Mouse (Mus musculus) hindbrain, postnatal 0 days (tissue): Measurements from ENCODE around the gene Cavin4. TPM values are rescaled to one million over a fixed set of nuclear protein-coding genes. Genes with fewer than 3 reads are reported as not detected.
A peak's percentile ranks its signal among the peaks of the same experiment; 100 is the strongest.

Experiments
- ATAC-seq: fragments of 200-750 bp; cut with Nextera tagmentation; 2 replicates; pipeline ENCODE4 v1.8.0; 2017; ENCODE audit warnings: mild to moderate bottlenecking, moderate TSS enrichment, moderate library complexity
- DNase-seq: peaks from one replicate; pipeline ENCODE4 v3.0.0-alpha.2; 2015; ENCODE audit warnings: low spot score
- H3K27ac ChIP-seq: fragments of 300-500 bp; sonication (generic); 2 replicates; pipeline ENCODE4 v1.5.1; 2014; ENCODE audit warnings: mild to moderate bottlenecking
- H3K27me3 ChIP-seq: fragments of 300-500 bp; sonication (generic); 2 replicates; pipeline ENCODE4 v1.6.1; 2014; ENCODE audit warnings: low read length, mixed read lengths; ENCODE audit not compliant: insufficient read depth
- H3K36me3 ChIP-seq: fragments of 300-500 bp; sonication (generic); 2 replicates; pipeline ENCODE4 v1.6.1; 2014; ENCODE audit warnings: low read length, mixed read lengths; ENCODE audit not compliant: insufficient read depth
- H3K4me1 ChIP-seq: fragments of 300-500 bp; sonication (generic); 2 replicates; pipeline ENCODE4 v1.6.1; 2014; ENCODE audit warnings: antibody characterized with exemption, low read length, mixed read lengths; ENCODE audit not compliant: insufficient read depth
- H3K4me2 ChIP-seq: fragments of 300-500 bp; sonication (generic); 2 replicates; pipeline ENCODE4 v1.6.1; 2014; ENCODE audit warnings: low read depth, mild to moderate bottlenecking, low read length, moderate library complexity, mixed read lengths
- H3K4me3 ChIP-seq: fragments of 300-500 bp; sonication (generic); 2 replicates; pipeline ENCODE4 v1.5.1; 2014; ENCODE audit warnings: low read length
- H3K9ac ChIP-seq: fragments of 300-500 bp; sonication (generic); replicated peaks from 2 replicates; pipeline ENCODE4 v1.6.1; 2014; ENCODE audit warnings: mild to moderate bottlenecking, low read length, moderate library complexity, mixed read lengths
- H3K9me3 ChIP-seq: fragments of 300-500 bp; sonication (generic); 2 replicates; pipeline ENCODE4 v1.6.1; 2016; ENCODE audit warnings: low read length, mixed read lengths
- CTCF ChIP-seq: IDR thresholded peaks from 2 replicates; pipeline ENCODE4 v1.5.1; 2016; ENCODE audit warnings: antibody characterized with exemption, control low read depth, low read depth
- WGBS: fragments of 180-500 bp; shearing (Covaris S2); extraction: QIAGEN DNeasy Blood & Tissue Kit; methylation state at CpG from one replicate; pipeline ENCODE4 v1.1.7; 2014; 5-methylcytosine and 5-hydroxymethylcytosine counted together
- polyA plus RNA-seq: library from polyadenylated mRNA; unstranded; fragments of >200 nt; fragmentation: Nextera tagmentation; extraction: Ambion mirVana; gene quantifications from 2 replicates; pipeline ENCODE4 v1.2.1, GENCODE M21; 2015
- total RNA-seq: library from RNA; depleted of rRNA; stranded (reverse); fragments of >200 nt; gene quantifications from 2 replicates; pipeline ENCODE4 v1.2.3, GENCODE M21; 2014

The Cavin4 gene
- total and polyA plus RNA-seq, 2 experiments from 2014 or later: 0.42 to 0.95 TPM

DNA sequence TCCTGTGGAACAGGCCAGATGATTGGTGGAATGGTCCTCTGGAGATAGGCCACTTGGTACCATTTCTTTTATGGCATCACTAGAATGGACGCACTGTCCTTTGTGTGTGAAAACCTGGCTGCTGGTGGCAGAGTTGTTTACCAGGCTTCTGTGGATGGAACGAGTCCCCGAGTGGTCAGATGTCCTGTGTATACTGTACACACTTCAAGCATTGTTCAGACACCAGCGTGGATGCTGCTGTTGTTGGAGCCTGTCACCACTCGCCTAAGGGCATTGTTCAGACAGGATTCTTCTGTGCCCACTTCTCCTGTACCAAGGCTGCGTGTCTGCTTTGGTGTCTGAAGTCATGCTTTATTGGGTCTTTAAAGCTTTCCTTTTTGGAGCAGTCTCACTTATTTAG is 19.5 kb upstream of the Cavin4 start:
- Histone ChIP-seq H3K9ac (no peak overlapping the region), H3K36me3 (peaks cover 10% of the 10 kb centered on the region; the same call in 1 of the 2 replicates), H3K4me3 (no peak overlapping the region), H3K4me1 (no peaks in the 10 kb centered on the region), H3K27ac (no peak overlapping the region), H3K27me3 (no peaks in the 10 kb centered on the region), H3K4me2 (no peak overlapping the region), H3K9me3 (no peaks in the 10 kb centered on the region)
- DNase-seq: no peak
- ATAC-seq: no peak
- WGBS: 81% methylated on average over 6 of the region's 6 CpGs
- TF ChIP-seq CTCF: no peak

- no peak for DNase-seq
- WGBS: 89% methylated on average over 5 of the region's 5 CpGs
- TF ChIP-seq CTCF: no peak
These were observed 17.2 kb upstream of the Cavin4 start for GRCm38 (mm10) chr4:48646143-48646542.

GRCm38 (mm10) chr4:48650617-48651360 is 12.5 kb upstream of the Cavin4 start:
- no peak for TF ChIP-seq CTCF
- Histone ChIP-seq H3K4me1 (no peaks in the 10 kb centered on the region), H3K9me3 (no peaks in the 10 kb centered on the region), H3K27me3 (no peaks in the 10 kb centered on the region), H3K4me3 (no peak overlapping the region), H3K36me3 (peaks cover 31% of the 10 kb centered on the region; the same call in 1 of the 2 replicates), H3K9ac (no peak overlapping the region), H3K4me2 (no peak overlapping the region), H3K27ac (no peak overlapping the region)
- ATAC-seq (no peak), DNase-seq (no peak)
- 86% methylated on average over 10 of the region's 10 CpGs for WGBS

More at GRCm38 (mm10) chr4:48646143-48646542, 17.2 kb upstream of the Cavin4 start:
- no peak for ATAC-seq
- Histone ChIP-seq H3K27me3 (no peaks in the 10 kb centered on the region), H3K4me3 (no peak overlapping the region), H3K9ac (no peak overlapping the region), H3K27ac (no peak overlapping the region), H3K36me3 (peaks cover 12% of the 10 kb centered on the region; the same call in 1 of the 2 replicates), H3K4me1 (no peaks in the 10 kb centered on the region), H3K9me3 (no peaks in the 10 kb centered on the region), H3K4me2 (no peak overlapping the region)

- ATAC-seq: no peak
- no peaks in the 10 kb centered on the region for H3K27me3 ChIP-seq
- no peak overlapping the region for H3K4me2 ChIP-seq
- no peaks in the 10 kb centered on the region for H3K4me1 ChIP-seq
- TF ChIP-seq CTCF: no peak
- H3K9ac ChIP-seq: no peak overlapping the region
- no peak overlapping the region for H3K4me3 ChIP-seq
- no peak for DNase-seq
- 64% methylated on average over 4 of the region's 4 CpGs for WGBS
- H3K9me3 ChIP-seq: no peaks in the 10 kb centered on the region
- no peak overlapping the region for H3K27ac ChIP-seq
- H3K36me3 ChIP-seq: peaks cover 30% of the 10 kb centered on the region
These were observed 9.2 kb upstream of the Cavin4 start for GRCm38 (mm10) chr4:48654118-48654517.

DNA sequence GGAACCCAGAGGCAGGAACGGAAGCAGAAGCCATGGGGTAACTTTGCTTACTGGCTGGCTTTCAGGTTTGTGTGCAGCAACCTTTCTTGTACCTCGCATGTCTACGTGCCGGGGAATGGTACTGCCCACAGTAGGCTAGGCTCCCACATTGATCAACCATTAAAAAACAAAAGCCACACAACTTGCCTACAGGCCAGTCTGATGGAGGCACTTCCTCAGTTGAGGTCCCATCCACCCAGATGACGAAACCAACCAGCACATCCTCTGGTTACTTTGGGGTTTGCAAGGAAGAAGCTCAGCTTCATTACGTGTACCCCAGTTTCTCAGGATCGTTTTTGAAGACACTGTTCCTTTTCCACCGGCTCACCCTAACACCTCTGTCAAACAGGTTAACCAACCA is 6.8 kb upstream of the Cavin4 start:
- no peak overlapping the region for H3K4me2 ChIP-seq
- no peak overlapping the region for H3K27ac ChIP-seq
- no peaks in the 10 kb centered on the region for H3K9me3 ChIP-seq
- H3K9ac ChIP-seq: no peak overlapping the region
- no peaks in the 10 kb centered on the region for H3K4me1 ChIP-seq
- H3K27me3 ChIP-seq: no peaks in the 10 kb centered on the region
- peaks cover 25% of the 10 kb centered on the region for H3K36me3 ChIP-seq
- no peak for TF ChIP-seq CTCF
- WGBS: 98% methylated on average over 8 of the region's 8 CpGs
- H3K4me3 ChIP-seq: no peak overlapping the region
- DNase-seq: no peak
- ATAC-seq: no peak

GRCm38 (mm10) chr4:48660144-48660543 is 3.2 kb upstream of the Cavin4 start:
- H3K4me1 ChIP-seq: no peaks in the 10 kb centered on the region
- no peak for ATAC-seq
- H3K27ac ChIP-seq: 0 out of 2 replicates have a peak overlapping the region, but pooled peaks have one; percentile 22
- H3K9ac ChIP-seq: no peak overlapping the region
- H3K36me3 ChIP-seq: peaks cover 17% of the 10 kb centered on the region
- no peak overlapping the region for H3K4me3 ChIP-seq
- no peaks in the 10 kb centered on the region for H3K9me3 ChIP-seq
- no peak for DNase-seq
- H3K27me3 ChIP-seq: no peaks in the 10 kb centered on the region
- TF ChIP-seq CTCF: no peak
- H3K4me2 ChIP-seq: no peak overlapping the region
- WGBS: 85% methylated on average over 4 of the region's 4 CpGs
